Mouse (Mus musculus) MEL (cell line): ENCODE results near the gene Dynlt1f.
"Not testable (repeated sequence)": the region's sequence is repeated elsewhere in the genome, so short reads cannot be mapped to it uniquely, and the experiment has no call there.

Experiments
- CTCF ChIP-seq, 3 experiments: IDR thresholded peaks in 2 of 3; conservative IDR thresholded peaks in 1 of 3; 2 replicates each; pipeline ENCODE4 v1.5.1; 2011 to 2012; ENCODE audit warnings: low read length in 3 of 3, low read depth in 2 of 3, mild to moderate bottlenecking in 2 of 3, improper control_type of control experiment in 1 of 3, inconsistent platforms in 1 of 3, mixed read lengths in 1 of 3, moderate library complexity in 1 of 3; ENCODE audit not compliant: control insufficient read depth in 1 of 3, insufficient read depth in 1 of 3, poor library complexity in 1 of 3, severe bottlenecking in 1 of 3
- E2F4 ChIP-seq: IDR thresholded peaks from 2 replicates; pipeline ENCODE4 v1.6.1; 2011; ENCODE audit warnings: low read depth, low read length, improper control_type of control experiment, borderline replicate concordance
- MAFK ChIP-seq: IDR thresholded peaks from 2 replicates; pipeline ENCODE4 v1.6.1; 2011; ENCODE audit warnings: low read depth, mild to moderate bottlenecking, low read length, improper control_type of control experiment, borderline replicate concordance
- NELFE ChIP-seq: IDR thresholded peaks from 2 replicates; pipeline ENCODE4 v1.6.1; 2011; ENCODE audit warnings: low read depth, low read length, improper control_type of control experiment
- ZNF384 ChIP-seq: IDR thresholded peaks from 2 replicates; pipeline ENCODE4 v1.6.1; 2012; ENCODE audit warnings: low read depth, mild to moderate bottlenecking, inconsistent platforms, low read length, improper control_type of control experiment

DNA sequence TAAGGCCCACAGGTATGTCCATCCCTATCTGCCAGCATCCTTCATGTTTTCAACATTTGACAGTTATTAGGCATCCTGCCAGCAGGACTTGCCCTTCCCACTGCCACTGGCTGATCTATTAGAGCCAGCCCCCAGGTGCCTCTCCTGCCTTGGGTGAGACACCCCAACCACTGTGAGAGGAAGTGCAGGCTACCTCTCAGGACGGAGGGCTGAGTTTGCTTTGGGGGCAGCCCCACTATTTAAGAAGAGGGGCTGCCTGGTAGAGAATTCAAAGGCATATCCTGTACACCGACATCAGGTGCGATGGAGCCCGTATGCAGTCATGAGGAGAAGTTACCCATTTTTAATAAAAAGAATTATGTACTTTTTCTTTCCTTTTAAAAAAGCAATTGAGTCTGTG lies 10.0 kb downstream of the Dynlt1f start:
- TF ChIP-seq NELFE; MAFK; CTCF (IDR thresholded peaks at IDR 0.05 in 2 of 3, conservative IDR thresholded peaks at IDR 0.05 in 1 of 3; ENCODE audit: control insufficient read depth in 1 of 3, insufficient read depth in 1 of 3, low read depth in 2 of 3, low read length in 3 of 3, poor library complexity in 1 of 3, severe bottlenecking in 1 of 3); E2F4; ZNF384: not testable (repeated sequence)
